Mouse (Mus musculus): ENCODE measurements around the gene Gm960. TPM values are rescaled to one million over a fixed set of nuclear protein-coding genes. Genes with fewer than 3 reads are reported as not detected.
A peak's percentile ranks its signal among the peaks of the same experiment; 100 is the strongest.

Gm960 gene
- 2.1 TPM in 1 of 2 replicates, not detected in the other for polyA plus RNA-seq (2012; rRNA removed)

DNA sequence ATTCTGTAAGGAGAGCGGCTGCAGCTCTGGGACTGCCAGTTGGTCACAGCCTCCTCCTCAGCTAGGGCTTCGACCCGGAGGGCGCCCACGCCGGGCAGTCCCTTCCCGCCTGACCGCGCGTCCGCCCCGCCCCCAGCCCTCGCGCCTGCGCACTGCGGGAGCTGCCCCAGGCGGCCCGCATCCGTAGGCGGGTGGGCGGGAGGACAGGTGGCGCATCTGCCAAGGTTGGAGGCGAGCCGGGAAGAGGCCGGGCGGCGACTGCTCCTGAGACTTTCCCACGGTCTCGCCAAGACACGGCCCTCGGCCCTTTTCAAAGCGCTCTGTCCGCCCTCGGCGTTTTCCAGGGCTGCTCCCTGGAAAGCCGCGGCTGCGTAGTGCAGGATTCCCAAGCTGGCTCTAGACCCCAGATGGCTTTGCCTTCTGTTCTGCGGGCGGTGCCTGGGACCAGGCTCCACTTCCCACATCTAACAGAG is at the start of gene Gm960:
Gene Gm960, minus strand, starts transcription at position 464 of the 473 bp plus-strand sequence.
- Histone ChIP-seq H3K27me3 (ENCODE audit: control insufficient read depth, insufficient read depth, low read length) (peaks cover 28% of the 10 kb centered on the region), H3K4me1 (ENCODE audit: control insufficient read depth, insufficient read depth, insufficient read length, low read length) (peaks cover 7% of the 10 kb centered on the region), H3K4me3 (ENCODE audit: low read depth, low read length) (peak within 1 kb of the TSS; percentile 71), H3K27ac (ENCODE audit: insufficient read depth, low read depth, low read length) (no peak within 1 kb of the TSS), H3K36me3 (ENCODE audit: control insufficient read depth, insufficient read depth, low read length) (no peaks in the 10 kb centered on the region)
- no peak for TF ChIP-seq POLR2A (IDR thresholded peaks at IDR 0.05; ENCODE audit: low read depth, low read length)
- no peak for TF ChIP-seq CTCF (IDR thresholded peaks at IDR 0.05; ENCODE audit: extremely low read depth, insufficient read length, insufficient replicate concordance, low read depth, low read length)
- 1% methylated on average over 40 of the region's 40 CpGs for WGBS

DNA sequence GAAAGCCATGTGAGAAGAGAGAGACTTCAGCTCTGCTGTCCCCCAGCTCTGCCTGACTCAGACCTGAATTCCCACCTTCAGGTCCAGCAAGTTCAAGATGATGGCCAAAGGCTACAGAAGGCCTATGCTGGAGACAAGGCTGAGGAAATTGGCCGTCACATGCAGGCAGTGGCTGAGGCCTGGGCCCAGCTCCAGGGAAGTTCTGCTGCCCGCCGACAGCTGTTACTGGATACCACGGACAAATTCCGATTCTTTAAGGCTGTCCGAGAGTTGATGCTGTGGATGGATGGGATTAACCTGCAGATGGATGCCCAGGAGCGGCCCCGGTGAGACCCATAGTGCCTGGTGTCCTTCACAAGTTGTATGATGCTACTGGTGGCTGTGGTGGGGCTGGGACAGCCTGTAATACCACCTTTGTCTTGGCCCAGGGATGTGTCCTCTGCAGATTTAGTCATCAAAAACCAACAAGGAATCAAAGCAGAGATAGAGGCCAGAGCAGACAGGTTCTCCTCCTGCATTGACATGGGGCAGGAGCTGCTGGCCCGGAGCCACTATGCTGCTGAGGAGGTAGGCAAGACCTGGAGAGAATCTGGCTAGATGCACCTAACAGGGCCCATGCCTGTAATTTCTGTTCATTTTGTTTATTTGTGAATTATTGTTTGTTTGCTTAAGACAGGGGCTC is 49.3 kb upstream of the Gm960 start:
- 89% methylated on average over 9 of the region's 9 CpGs for WGBS
- TF ChIP-seq POLR2A (IDR thresholded peaks at IDR 0.05; ENCODE audit: low read depth, low read length) (no peak), CTCF (IDR thresholded peaks at IDR 0.05; ENCODE audit: extremely low read depth, insufficient read length, insufficient replicate concordance, low read depth, low read length) (no peak)
- H3K36me3 ChIP-seq (ENCODE audit: control insufficient read depth, insufficient read depth, low read length), result no peaks in the 10 kb centered on the region

DNA sequence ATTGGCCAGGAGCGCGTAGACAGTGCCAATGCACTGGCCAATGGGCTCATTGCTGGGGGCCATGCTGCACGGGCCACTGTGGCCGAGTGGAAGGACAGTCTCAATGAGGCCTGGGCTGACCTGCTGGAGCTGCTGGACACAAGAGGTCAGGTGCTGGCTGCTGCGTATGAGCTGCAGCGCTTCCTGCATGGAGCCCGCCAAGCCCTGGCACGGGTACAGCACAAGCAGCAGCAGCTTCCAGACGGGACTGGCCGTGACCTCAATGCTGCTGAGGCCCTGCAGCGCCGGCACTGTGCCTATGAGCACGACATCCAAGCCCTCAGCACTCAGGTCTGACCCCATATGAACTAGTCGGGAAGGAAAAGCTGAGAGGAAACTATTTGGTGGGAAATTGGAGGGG is 48.1 kb upstream of the Gm960 start:
- H3K27ac ChIP-seq (ENCODE audit: insufficient read depth, low read depth, low read length), result no peak overlapping the region
- no peaks in the 10 kb centered on the region for H3K36me3 ChIP-seq (ENCODE audit: control insufficient read depth, insufficient read depth, low read length)
- H3K27me3 ChIP-seq (ENCODE audit: control insufficient read depth, insufficient read depth, low read length), result no peaks in the 10 kb centered on the region
- 80% methylated on average over 14 of the region's 14 CpGs for WGBS
- no peaks in the 10 kb centered on the region for H3K4me1 ChIP-seq (ENCODE audit: control insufficient read depth, insufficient read depth, insufficient read length, low read length)
- H3K4me3 ChIP-seq (ENCODE audit: low read depth, low read length), result no peak overlapping the region
- TF ChIP-seq CTCF (IDR thresholded peaks at IDR 0.05; ENCODE audit: extremely low read depth, insufficient read length, insufficient replicate concordance, low read depth, low read length) (no peak), POLR2A (IDR thresholded peaks at IDR 0.05; ENCODE audit: low read depth, low read length) (no peak)

More for the DNA sequence above, 49.3 kb upstream of the Gm960 start:
- H3K27me3 ChIP-seq (ENCODE audit: control insufficient read depth, insufficient read depth, low read length), result no peaks in the 10 kb centered on the region
- no peaks in the 10 kb centered on the region for H3K4me1 ChIP-seq (ENCODE audit: control insufficient read depth, insufficient read depth, insufficient read length, low read length)
- no peak overlapping the region for H3K4me3 ChIP-seq (ENCODE audit: low read depth, low read length)
- H3K27ac ChIP-seq (ENCODE audit: insufficient read depth, low read depth, low read length), result no peak overlapping the region

DNA sequence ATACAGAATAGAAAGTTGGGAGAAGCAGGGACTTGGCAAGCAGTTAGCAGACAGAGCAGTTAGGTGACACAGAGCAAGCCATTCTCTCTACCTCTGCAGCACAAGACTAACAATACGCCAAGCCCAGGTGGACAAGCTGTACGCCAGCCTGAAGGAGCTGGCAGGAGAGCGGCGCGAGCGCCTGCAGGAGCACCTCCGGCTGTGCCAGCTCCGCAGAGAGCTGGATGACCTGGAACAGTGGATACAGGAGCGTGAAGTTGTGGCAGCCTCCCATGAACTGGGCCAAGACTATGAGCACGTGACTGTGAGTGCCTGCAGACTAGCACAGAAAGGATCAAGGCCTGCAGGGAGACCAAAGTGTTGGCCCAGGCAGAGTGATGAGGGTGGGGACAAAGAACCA is 47.2 kb upstream of the Gm960 start:
- TF ChIP-seq POLR2A (IDR thresholded peaks at IDR 0.05; ENCODE audit: low read depth, low read length) (no peak), CTCF (IDR thresholded peaks at IDR 0.05; ENCODE audit: extremely low read depth, insufficient read length, insufficient replicate concordance, low read depth, low read length) (no peak)
- no peak overlapping the region for H3K27ac ChIP-seq (ENCODE audit: insufficient read depth, low read depth, low read length)
- H3K4me1 ChIP-seq (ENCODE audit: control insufficient read depth, insufficient read depth, insufficient read length, low read length), result no peaks in the 10 kb centered on the region
- 92% methylated on average over 10 of the region's 10 CpGs for WGBS
- H3K36me3 ChIP-seq (ENCODE audit: control insufficient read depth, insufficient read depth, low read length), result no peaks in the 10 kb centered on the region
- H3K27me3 ChIP-seq (ENCODE audit: control insufficient read depth, insufficient read depth, low read length), result no peaks in the 10 kb centered on the region
- no peak overlapping the region for H3K4me3 ChIP-seq (ENCODE audit: low read depth, low read length)

DNA sequence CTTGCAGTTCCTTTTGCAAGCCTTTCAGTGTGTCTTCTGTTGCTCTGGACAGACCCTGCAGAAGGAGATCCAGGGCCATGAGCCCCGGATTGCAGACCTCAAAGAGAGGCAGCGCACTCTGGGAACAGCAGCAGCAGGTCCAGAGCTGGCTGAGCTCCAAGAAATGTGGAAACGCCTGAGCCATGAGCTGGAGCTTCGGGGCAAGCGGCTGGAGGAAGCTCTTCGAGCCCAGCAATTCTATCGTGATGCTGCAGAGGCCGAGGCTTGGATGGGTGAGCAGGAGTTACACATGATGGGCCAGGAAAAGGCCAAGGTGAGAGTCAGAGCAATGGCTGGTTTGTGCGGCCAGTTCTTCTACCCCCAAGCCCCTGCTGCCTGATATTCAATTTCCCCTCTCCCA is 46.6 kb upstream of the Gm960 start:
- Histone ChIP-seq H3K36me3 (ENCODE audit: control insufficient read depth, insufficient read depth, low read length) (no peaks in the 10 kb centered on the region), H3K4me3 (ENCODE audit: low read depth, low read length) (no peak overlapping the region), H3K4me1 (ENCODE audit: control insufficient read depth, insufficient read depth, insufficient read length, low read length) (no peaks in the 10 kb centered on the region), H3K27ac (ENCODE audit: insufficient read depth, low read depth, low read length) (no peak overlapping the region), H3K27me3 (ENCODE audit: control insufficient read depth, insufficient read depth, low read length) (no peaks in the 10 kb centered on the region)
- no peak for TF ChIP-seq CTCF (IDR thresholded peaks at IDR 0.05; ENCODE audit: extremely low read depth, insufficient read length, insufficient replicate concordance, low read depth, low read length)
- TF ChIP-seq POLR2A (IDR thresholded peaks at IDR 0.05; ENCODE audit: low read depth, low read length), result no peak
- 51% methylated on average over 9 of the region's 9 CpGs for WGBS

DNA sequence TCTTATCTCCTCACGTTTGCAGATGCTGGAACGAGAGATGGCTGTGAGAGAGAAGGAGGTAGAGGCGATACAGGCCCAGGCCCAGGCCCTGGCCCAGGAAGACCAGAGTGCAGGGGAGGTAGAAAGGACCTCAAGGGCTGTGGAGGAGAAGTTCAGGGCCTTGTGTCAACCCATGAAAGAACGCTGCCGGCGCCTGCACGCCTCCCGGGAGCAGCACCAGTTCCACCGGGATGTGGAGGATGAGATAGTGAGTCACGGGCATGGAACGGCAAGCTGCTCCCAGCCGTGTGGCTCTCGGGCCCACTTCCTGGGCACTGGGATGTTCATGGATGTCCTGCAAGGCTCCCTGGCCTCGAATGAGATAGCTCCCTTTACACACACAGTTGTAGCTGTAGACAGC is 45.6 kb upstream of the Gm960 start:
- Histone ChIP-seq H3K27me3 (ENCODE audit: control insufficient read depth, insufficient read depth, low read length) (no peaks in the 10 kb centered on the region), H3K36me3 (ENCODE audit: control insufficient read depth, insufficient read depth, low read length) (no peaks in the 10 kb centered on the region), H3K27ac (ENCODE audit: insufficient read depth, low read depth, low read length) (no peak overlapping the region), H3K4me1 (ENCODE audit: control insufficient read depth, insufficient read depth, insufficient read length, low read length) (no peaks in the 10 kb centered on the region), H3K4me3 (ENCODE audit: low read depth, low read length) (no peak overlapping the region)
- TF ChIP-seq CTCF (IDR thresholded peaks at IDR 0.05; ENCODE audit: extremely low read depth, insufficient read length, insufficient replicate concordance, low read depth, low read length), result no peak
- TF ChIP-seq POLR2A (IDR thresholded peaks at IDR 0.05; ENCODE audit: low read depth, low read length), result no peak
- 82% methylated on average over 14 of the region's 14 CpGs for WGBS

DNA sequence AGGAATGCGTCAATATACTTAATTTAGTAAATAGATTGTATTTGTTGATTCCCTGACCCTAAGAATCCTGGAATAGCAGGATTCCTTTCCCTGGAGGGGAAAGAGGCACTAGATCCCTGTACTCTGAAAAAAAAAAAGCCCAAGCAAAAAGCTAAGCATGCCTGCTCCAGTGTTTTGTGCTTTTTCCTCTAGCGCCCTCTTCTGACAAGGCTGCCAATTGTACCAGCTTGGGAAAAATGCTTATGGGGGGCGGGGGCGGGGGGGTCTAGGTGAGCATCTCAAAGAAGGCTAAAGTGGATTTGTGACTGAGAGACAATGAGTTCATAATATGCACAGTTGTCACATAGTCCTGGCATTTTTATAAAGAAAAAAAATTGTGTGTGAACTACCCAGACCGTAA is 45.1 kb upstream of the Gm960 start:
- Histone ChIP-seq H3K27ac (ENCODE audit: insufficient read depth, low read depth, low read length) (no peak overlapping the region), H3K27me3 (ENCODE audit: control insufficient read depth, insufficient read depth, low read length) (no peaks in the 10 kb centered on the region), H3K4me1 (ENCODE audit: control insufficient read depth, insufficient read depth, insufficient read length, low read length) (no peaks in the 10 kb centered on the region), H3K4me3 (ENCODE audit: low read depth, low read length) (no peak overlapping the region), H3K36me3 (ENCODE audit: control insufficient read depth, insufficient read depth, low read length) (no peaks in the 10 kb centered on the region)
- TF ChIP-seq POLR2A (IDR thresholded peaks at IDR 0.05; ENCODE audit: low read depth, low read length), result no peak
- peak; percentile 41; the same call in 1 of the 2 replicates for TF ChIP-seq CTCF (IDR thresholded peaks at IDR 0.05; ENCODE audit: extremely low read depth, insufficient read length, insufficient replicate concordance, low read depth, low read length)
- 44% methylated on average over 5 of the region's 5 CpGs for WGBS
